Mouse (Mus musculus): ENCODE data around the gene BC030867.
"Not testable (repeated sequence)": the region's sequence is repeated elsewhere in the genome, so short reads cannot be mapped to it uniquely, and the experiment has no call there.

The BC030867 gene

DNA sequence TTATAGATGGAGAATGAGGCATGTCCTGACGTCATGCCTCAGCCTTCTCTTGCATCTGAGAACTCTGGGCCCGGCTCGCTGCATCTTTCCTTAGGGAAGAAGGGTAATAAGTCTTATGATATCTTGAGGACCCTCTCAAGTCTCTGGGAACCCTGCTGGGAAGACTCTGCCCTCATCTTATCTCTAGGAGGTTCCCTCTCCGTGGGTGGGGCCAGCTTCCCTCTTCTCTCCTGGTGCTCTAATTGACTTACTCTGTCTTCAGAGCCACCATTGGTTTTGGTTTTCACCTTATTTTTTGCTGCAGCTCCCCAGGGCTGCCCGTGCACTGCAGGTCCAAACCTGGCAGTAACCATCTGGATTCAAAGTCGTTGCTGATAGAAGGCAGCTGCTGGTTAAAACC lies 9.4 kb downstream of the BC030867 start:
- no peak for DNase-seq

GRCm38 (mm10) chr11:102258521-102258920 lies 9.8 kb downstream of the BC030867 start:
- DNase-seq, result no peak

DNA sequence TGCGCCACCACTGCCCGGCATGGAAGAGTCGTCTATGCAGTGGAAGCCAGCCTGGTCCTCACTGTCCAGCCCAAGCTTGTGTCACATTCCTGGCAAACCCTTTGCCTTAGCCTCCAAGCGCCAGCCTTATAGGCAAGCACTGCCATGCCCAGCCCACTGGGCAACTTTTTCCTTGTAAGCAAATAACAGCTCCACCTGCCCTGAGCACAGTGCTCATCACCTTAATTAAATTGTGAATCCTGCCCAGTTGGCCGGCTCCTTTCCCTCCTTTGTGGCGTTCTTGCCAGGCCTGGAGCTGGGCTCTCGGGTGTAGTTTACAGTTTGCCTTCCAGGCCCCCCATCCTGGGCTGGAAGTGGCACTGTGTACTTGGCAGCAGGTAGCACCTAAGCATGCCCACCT lies 14.5 kb downstream of the BC030867 start:
- DNase-seq, result no peak

DNA sequence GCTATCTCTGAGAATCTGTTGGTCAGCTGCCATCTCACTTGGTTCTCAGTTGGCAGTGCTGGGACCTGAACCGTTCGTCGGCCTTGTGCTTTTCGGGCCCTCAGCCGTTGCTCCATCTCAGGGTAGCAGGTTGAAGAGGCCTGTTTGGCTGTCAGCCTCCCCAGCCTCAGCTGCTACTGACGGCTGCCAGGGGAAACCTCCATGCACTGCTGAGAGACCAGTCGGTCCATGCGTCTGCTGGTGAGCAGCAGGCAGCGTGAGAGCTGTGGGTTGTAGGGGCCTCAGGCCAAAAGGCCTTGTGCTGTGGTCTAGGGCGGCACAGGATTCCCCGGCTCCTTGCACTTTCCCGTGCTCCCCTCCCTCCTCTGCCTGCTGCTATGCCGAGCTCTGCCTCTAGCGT lies 17.1 kb downstream of the BC030867 start:
- DNase-seq, result peak; percentile 38

GRCm38 (mm10) chr11:102266631-102267355 lies 18.1 kb downstream of the BC030867 start:
- no peak for DNase-seq

GRCm38 (mm10) chr11:102267480-102267879 lies 18.8 kb downstream of the BC030867 start:
- DNase-seq, result peak; percentile 71

GRCm38 (mm10) chr11:102268520-102269244 lies 20.0 kb downstream of the BC030867 start, which contains the start of gene Asb16:
Gene Asb16 (plus strand): TSS chr11:102268743.
- DNase-seq, result no peak

DNA sequence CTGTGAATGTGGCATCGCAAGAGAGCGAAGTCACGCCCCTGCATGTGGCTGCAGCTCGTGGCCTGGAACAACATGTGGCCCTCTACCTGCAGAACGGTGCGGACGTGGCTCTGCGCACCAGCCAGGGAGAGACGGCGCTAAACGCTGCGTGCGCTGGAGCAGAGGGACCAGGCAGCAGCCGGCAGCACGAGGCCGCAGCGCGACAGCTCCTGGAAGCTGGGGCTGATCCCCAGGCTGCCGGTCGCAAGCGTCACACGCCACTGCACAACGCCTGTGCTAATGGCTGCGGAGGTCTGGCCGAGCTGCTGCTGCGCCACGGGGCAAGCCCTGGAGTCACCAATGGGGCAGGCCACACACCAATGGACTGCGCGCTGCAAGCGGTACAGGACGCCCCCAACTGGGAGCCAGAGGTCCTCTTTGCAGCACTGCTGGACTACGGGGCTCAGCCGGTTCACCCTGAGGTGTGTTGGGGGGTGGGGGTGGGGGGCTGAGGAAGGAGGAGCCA lies 27.8 kb downstream of the BC030867 start:
- peak; percentile 50 for DNase-seq

DNA sequence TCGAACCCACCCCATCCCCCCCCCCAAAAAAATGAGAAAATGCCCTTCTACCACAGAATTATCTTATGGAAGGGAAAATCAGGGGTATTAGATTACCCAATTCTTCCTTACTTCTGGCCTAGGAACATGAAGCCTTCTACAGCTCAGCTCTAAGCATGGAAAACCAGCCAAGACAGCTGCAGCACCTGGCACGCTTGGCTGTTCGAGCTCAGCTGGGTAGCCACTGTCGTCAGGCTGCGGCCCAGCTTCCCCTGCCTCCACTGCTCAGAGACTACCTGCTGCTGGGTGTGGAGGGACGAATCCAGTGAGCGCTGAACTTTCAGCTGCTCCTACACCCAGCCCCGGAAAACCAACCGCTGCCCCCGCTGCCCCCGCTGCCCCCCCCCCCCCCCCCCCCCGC lies 29.1 kb downstream of the BC030867 start:
- no peak for DNase-seq

GRCm38 (mm10) chr11:102279595-102279994 lies 30.9 kb downstream of the BC030867 start:
- no peak for DNase-seq

DNA sequence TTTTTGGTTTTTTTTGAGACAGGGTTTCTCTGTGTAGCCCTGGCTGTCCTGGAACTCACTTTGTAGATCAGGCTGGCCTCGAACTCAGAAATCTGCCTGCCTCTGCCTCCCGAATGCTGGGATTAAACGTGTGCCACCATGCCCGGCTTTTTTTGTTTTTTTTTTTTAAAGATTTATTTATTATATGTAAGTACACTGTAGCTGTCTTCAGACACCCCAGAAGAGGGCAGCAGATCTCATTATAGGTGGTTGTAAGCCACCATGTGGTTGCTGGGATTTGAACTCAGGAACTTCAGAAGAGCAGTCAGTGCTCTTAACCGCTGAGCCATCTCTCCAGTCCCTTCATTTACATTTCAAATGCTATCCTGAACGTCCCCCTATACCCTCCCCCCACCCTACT lies 31.6 kb downstream of the BC030867 start:
- DNase-seq, result not testable (repeated sequence)

GRCm38 (mm10) chr11:102283922-102284321 lies 35.2 kb downstream of the BC030867 start:
- no peak for DNase-seq

DNA sequence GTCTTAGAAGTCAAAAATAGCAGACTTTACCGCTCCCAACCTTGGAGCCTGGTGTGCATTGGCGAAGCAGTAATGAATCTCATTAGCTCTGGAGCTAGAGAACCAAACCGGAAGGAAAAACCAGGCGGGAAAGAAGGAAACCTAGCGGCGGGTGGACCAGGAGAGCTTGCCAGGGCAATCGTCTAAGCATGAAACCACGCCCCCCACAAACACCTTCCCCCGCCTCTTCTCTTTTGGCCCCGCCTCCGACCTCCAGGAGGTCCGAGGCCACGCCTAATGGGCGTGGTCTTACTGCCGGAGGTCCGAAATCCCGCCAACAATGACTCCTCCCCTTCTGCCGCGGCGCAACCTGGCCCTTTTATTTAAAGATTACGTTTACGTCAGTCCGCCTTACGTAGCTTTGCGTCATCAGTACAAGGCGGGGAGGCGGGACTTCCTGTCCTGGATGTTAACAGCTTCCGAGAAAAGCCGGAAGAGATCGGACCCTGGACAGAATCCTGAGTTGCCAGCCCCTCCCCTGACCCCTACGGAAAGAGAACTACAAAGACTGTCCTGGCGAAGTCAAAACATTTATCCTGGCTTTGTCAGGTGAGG lies 35.9 kb downstream of the BC030867 start, which contains the start of gene Tmub2:
Gene Tmub2, plus strand, starts transcription at position 431 of the 594 bp plus-strand sequence.
- DNase-seq, result peak; percentile 95

GRCm38 (mm10) chr11:102285095-102285834 lies 36.6 kb downstream of the BC030867 start:
- no peak for DNase-seq

GRCm38 (mm10) chr11:102287485-102287884 lies 38.8 kb downstream of the BC030867 start:
- DNase-seq, result no peak

DNA sequence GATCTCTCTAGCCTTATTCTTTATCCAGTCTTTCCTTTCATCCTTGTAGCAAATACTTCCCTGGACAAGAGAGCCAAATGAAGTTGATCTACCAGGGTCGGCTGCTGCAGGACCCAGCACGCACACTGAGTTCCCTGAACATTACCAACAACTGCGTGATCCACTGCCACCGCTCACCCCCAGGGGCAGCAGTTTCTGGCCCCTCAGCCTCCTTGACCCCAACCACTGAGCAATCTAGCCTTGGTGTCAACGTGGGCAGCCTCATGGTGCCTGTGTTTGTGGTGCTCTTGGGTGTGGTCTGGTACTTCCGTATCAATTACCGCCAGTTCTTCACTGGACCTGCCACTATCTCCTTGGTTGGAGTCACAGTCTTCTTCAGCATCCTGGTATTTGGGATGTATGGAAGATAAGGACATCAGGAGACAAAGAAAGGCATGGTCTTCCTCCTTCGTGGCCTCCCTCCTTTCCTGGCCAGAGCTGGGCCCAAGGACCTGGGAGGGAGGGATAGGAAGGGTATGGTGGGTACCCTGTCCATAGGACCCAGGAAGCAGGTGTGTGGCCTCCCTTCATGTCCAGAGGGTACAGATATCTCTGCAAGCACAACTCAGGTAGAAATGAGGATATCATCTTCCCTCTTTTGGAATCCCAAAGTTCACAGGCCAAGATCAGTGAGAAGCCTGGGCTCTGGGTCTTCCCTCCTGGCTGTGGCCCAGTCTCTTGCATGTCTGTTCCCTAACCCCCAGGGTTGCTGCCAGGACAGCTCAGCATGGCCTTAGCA lies 39.5 kb downstream of the BC030867 start:
- DNase-seq, result no peak

DNA sequence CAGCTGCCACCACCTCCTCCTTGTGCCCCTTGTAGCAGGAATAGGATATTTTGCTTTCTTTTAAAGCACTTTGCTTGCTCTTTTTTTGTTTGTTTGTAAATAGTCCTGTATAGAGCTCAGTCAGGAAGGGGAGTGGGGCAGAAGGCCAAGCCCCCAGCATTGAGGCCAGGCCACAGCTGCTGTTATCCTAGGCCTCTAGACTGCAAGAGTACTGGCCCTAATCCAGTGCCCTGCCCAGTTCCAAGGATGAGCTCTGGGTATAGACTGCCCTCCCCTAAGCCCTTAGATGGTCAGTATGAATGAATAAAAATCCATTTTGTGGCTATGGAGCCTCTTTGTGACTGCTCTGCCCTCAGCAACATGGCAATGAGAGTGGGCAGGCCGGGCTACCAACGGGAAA lies 40.2 kb downstream of the BC030867 start:
- no peak for DNase-seq

- peak; percentile 22 for DNase-seq
These were observed 40.9 kb downstream of the BC030867 start for GRCm38 (mm10) chr11:102289511-102290100.

DNA sequence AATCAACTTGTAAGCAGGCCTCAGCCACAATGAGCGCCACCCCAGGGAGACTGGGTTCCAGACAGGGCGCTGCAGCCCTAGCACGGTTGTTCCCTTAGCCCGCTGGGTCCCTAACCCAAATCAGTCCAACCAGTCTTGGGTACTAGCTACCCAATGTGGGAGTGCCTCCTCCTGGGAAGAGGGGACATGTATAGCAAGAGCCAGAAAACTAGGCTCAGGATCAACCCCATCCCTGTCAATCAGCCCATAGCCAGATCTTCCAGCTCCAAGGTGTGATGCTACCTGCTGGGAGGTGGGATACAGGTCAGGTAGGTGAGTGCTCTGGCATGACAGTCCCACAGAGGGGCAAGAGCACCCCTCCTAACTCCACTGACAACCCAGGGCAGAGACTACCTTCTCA lies 41.5 kb downstream of the BC030867 start:
- DNase-seq, result peak; percentile 25

- DNase-seq, result peak; percentile 36
These were observed 42.4 kb downstream of the BC030867 start for GRCm38 (mm10) chr11:102291051-102291535.

GRCm38 (mm10) chr11:102293971-102294370 lies 45.3 kb downstream of the BC030867 start:
- DNase-seq, result peak; percentile 32
